Mouse (Mus musculus) C2C12 (cell line): Measurements from ENCODE around the gene Crispld2.

ENCODE experiments used
- CTCF ChIP-seq: IDR thresholded peaks from one replicate; pipeline ENCODE4 v1.5.1; 2011; ENCODE audit not compliant: control insufficient read depth, insufficient read depth, insufficient read length
- MYOD1 ChIP-seq: IDR thresholded peaks from one replicate; pipeline ENCODE4 v1.6.1; 2011; ENCODE audit warnings: low read depth; ENCODE audit not compliant: control insufficient read depth, insufficient read length
- MYOG ChIP-seq: IDR thresholded peaks from one replicate; pipeline ENCODE4 v1.6.1; 2011; ENCODE audit not compliant: control insufficient read depth, insufficient read length; ENCODE audit errors: extremely low read depth
- USF1 ChIP-seq: IDR thresholded peaks from one replicate; pipeline ENCODE4 v1.6.1; 2011; ENCODE audit warnings: low read depth, mild to moderate bottlenecking, control low read depth, moderate library complexity

GRCm38 (mm10) chr8:120083261-120083660 lies 91.0 kb downstream of the Crispld2 start:
- TF ChIP-seq CTCF (no peak), USF1 (no peak), MYOD1 (no peak), MYOG (no peak)
